Mouse (Mus musculus): ENCODE measurements at regions not wholly inside any gene's neighbourhood (a gene's known extent, or its start where the extent isn't known, plus 50 kb on each side); places are given as distances from the start of the nearest gene placed in this dataset.
A peak's percentile ranks its signal among the peaks of the same experiment; 100 is the strongest.
"Not testable (repeated sequence)": the region's sequence is repeated elsewhere in the genome, so short reads cannot be mapped to it uniquely, and the experiment has no call there.

GRCm38 (mm10) chr5:148688501-148688900 is 135.9 kb upstream of the Ubl3 start:
- no peak overlapping the region for H3K4me3 ChIP-seq (ENCODE audit: insufficient read depth, low read depth, low read length)
- no peak overlapping the region for H3K27ac ChIP-seq (replicated peaks; ENCODE audit: low read depth, low read length)
- H3K4me1 ChIP-seq (ENCODE audit: control insufficient read depth, insufficient read depth, insufficient read length, low read length) = no peaks in the 10 kb centered on the region; the same call in 1 of the 2 replicates

- H3K4me1 ChIP-seq (ENCODE audit: control insufficient read depth, insufficient read depth, insufficient read length, low read length) = no peaks in the 10 kb centered on the region; the same call in 1 of the 2 replicates
- no peak overlapping the region for H3K27ac ChIP-seq (replicated peaks; ENCODE audit: low read depth, low read length)
- no peak overlapping the region for H3K4me3 ChIP-seq (ENCODE audit: insufficient read depth, low read depth, low read length)
Observed at GRCm38 (mm10) chr5:148687827-148688226, 135.2 kb upstream of the Ubl3 start.

GRCm38 (mm10) chr5:148684216-148684615 is 131.6 kb upstream of the Ubl3 start:
- Histone ChIP-seq H3K4me1 (ENCODE audit: control insufficient read depth, insufficient read depth, insufficient read length, low read length) (no peaks in the 10 kb centered on the region; the same call in 1 of the 2 replicates), H3K4me3 (ENCODE audit: insufficient read depth, low read depth, low read length) (no peak overlapping the region), H3K27ac (replicated peaks; ENCODE audit: low read depth, low read length) (no peak overlapping the region)

- Histone ChIP-seq H3K27ac (replicated peaks; ENCODE audit: low read depth, low read length) (no peak overlapping the region), H3K4me1 (ENCODE audit: control insufficient read depth, insufficient read depth, insufficient read length, low read length) (no peaks in the 10 kb centered on the region), H3K4me3 (ENCODE audit: insufficient read depth, low read depth, low read length) (no peak overlapping the region)
Observed at GRCm38 (mm10) chr5:148682553-148682952, 130.0 kb upstream of the Ubl3 start.

- Histone ChIP-seq H3K27ac (replicated peaks; ENCODE audit: low read depth, low read length) (no peak overlapping the region), H3K4me1 (ENCODE audit: control insufficient read depth, insufficient read depth, insufficient read length, low read length) (no peaks in the 10 kb centered on the region)
Observed at GRCm38 (mm10) chr5:148680341-148680740, 127.8 kb upstream of the Ubl3 start.

GRCm38 (mm10) chr5:148679586-148679985 is 127.0 kb upstream of the Ubl3 start:
- Histone ChIP-seq H3K4me1 (ENCODE audit: control insufficient read depth, insufficient read depth, insufficient read length, low read length) (no peaks in the 10 kb centered on the region), H3K4me3 (ENCODE audit: insufficient read depth, low read depth, low read length) (no peak overlapping the region), H3K27ac (replicated peaks; ENCODE audit: low read depth, low read length) (no peak overlapping the region)

More at GRCm38 (mm10) chr5:148680341-148680740, 127.8 kb upstream of the Ubl3 start:
- no peak overlapping the region for H3K4me3 ChIP-seq (ENCODE audit: insufficient read depth, low read depth, low read length)

- H3K27ac ChIP-seq (replicated peaks; ENCODE audit: low read depth, low read length) = peak overlapping the region; percentile 68
- not testable (repeated sequence) for H3K4me3 ChIP-seq (ENCODE audit: insufficient read depth, low read depth, low read length); H3K4me1 ChIP-seq (ENCODE audit: control insufficient read depth, insufficient read depth, insufficient read length, low read length)
Observed at GRCm38 (mm10) chr5:148678285-148678937, 125.8 kb upstream of the Ubl3 start.

- Histone ChIP-seq H3K4me3 (ENCODE audit: insufficient read depth, low read depth, low read length) (no peak overlapping the region), H3K4me1 (ENCODE audit: control insufficient read depth, insufficient read depth, insufficient read length, low read length) (peaks cover 7% of the 10 kb centered on the region; the same call in 1 of the 2 replicates), H3K27ac (replicated peaks; ENCODE audit: low read depth, low read length) (no peak overlapping the region)
Observed at GRCm38 (mm10) chr5:148674281-148674680, 121.7 kb upstream of the Ubl3 start.

GRCm38 (mm10) chr5:148662281-148662741 is 109.7 kb upstream of the Ubl3 start:
- H3K27ac ChIP-seq (replicated peaks; ENCODE audit: low read depth, low read length) = no peak overlapping the region
- peaks cover 2% of the 10 kb centered on the region; the same call in 1 of the 2 replicates for H3K4me1 ChIP-seq (ENCODE audit: control insufficient read depth, insufficient read depth, insufficient read length, low read length)
- no peak overlapping the region for H3K4me3 ChIP-seq (ENCODE audit: insufficient read depth, low read depth, low read length)

- Histone ChIP-seq H3K4me1 (ENCODE audit: control insufficient read depth, insufficient read depth, insufficient read length, low read length) (peaks cover under 1% of the 10 kb centered on the region; the same call in 1 of the 2 replicates), H3K4me3 (ENCODE audit: insufficient read depth, low read depth, low read length) (no peak overlapping the region), H3K27ac (replicated peaks; ENCODE audit: low read depth, low read length) (no peak overlapping the region)
Observed at GRCm38 (mm10) chr5:148661120-148661519, 108.5 kb upstream of the Ubl3 start.

GRCm38 (mm10) chr5:148657936-148658640 is 105.5 kb upstream of the Ubl3 start:
- Histone ChIP-seq H3K4me1 (ENCODE audit: control insufficient read depth, insufficient read depth, insufficient read length, low read length) (no peaks in the 10 kb centered on the region), H3K27ac (replicated peaks; ENCODE audit: low read depth, low read length) (no peak overlapping the region), H3K4me3 (ENCODE audit: insufficient read depth, low read depth, low read length) (no peak overlapping the region)

- no peak overlapping the region for H3K4me3 ChIP-seq (ENCODE audit: insufficient read depth, low read depth, low read length)
- H3K27ac ChIP-seq (replicated peaks; ENCODE audit: low read depth, low read length) = no peak overlapping the region
- peaks cover 4% of the 10 kb centered on the region for H3K4me1 ChIP-seq (ENCODE audit: control insufficient read depth, insufficient read depth, insufficient read length, low read length)
Observed at GRCm38 (mm10) chr5:148652525-148653243, 100.1 kb upstream of the Ubl3 start.

- Histone ChIP-seq H3K4me3 (ENCODE audit: insufficient read depth, low read depth, low read length) (no peak overlapping the region), H3K4me1 (ENCODE audit: control insufficient read depth, insufficient read depth, insufficient read length, low read length) (peaks cover 4% of the 10 kb centered on the region), H3K27ac (replicated peaks; ENCODE audit: low read depth, low read length) (no peak overlapping the region)
Observed at GRCm38 (mm10) chr5:148651736-148652135, 99.1 kb upstream of the Ubl3 start.

GRCm38 (mm10) chr5:148649573-148649972 is 97.0 kb upstream of the Ubl3 start:
- not testable (repeated sequence) for H3K4me3 ChIP-seq (ENCODE audit: insufficient read depth, low read depth, low read length); H3K27ac ChIP-seq (replicated peaks; ENCODE audit: low read depth, low read length)
- H3K4me1 ChIP-seq (ENCODE audit: control insufficient read depth, insufficient read depth, insufficient read length, low read length) = peaks cover 18% of the 10 kb centered on the region

GRCm38 (mm10) chr5:148649123-148649522 is 96.5 kb upstream of the Ubl3 start:
- no peak overlapping the region for H3K27ac ChIP-seq (replicated peaks; ENCODE audit: low read depth, low read length)
- H3K4me1 ChIP-seq (ENCODE audit: control insufficient read depth, insufficient read depth, insufficient read length, low read length) = peaks cover 18% of the 10 kb centered on the region
- H3K4me3 ChIP-seq (ENCODE audit: insufficient read depth, low read depth, low read length) = no peak overlapping the region

Data from brown adipose tissue, adult 24 weeks (tissue).